Mouse (Mus musculus): ENCODE results near the gene Miox.

The Miox gene

GRCm38 (mm10) chr15:89314511-89315189 lies 19.5 kb upstream of the Miox start:
- peak; percentile 47 for DNase-seq (ENCODE audit: extremely low read depth, insufficient read length, low spot score)

GRCm38 (mm10) chr15:89315190-89315731 lies 18.9 kb upstream of the Miox start, which contains the start of gene Sbf1:
TSS of gene Sbf1 (minus strand) at chr15:89315311.
- peak; percentile 97 for DNase-seq (ENCODE audit: extremely low read depth, insufficient read length, low spot score)

- no peak for DNase-seq (ENCODE audit: extremely low read depth, insufficient read length, low spot score)
Measured at GRCm38 (mm10) chr15:89316146-89316545, 18.1 kb upstream of the Miox start.

GRCm38 (mm10) chr15:89321264-89321663 lies 12.9 kb upstream of the Miox start:
- no peak for DNase-seq (ENCODE audit: extremely low read depth, insufficient read length, low spot score)

GRCm38 (mm10) chr15:89322670-89323522 lies 11.3 kb upstream of the Miox start, which contains the start of gene Adm2:
TSS of gene Adm2 (plus strand) at chr15:89322720.
- no peak for DNase-seq (ENCODE audit: extremely low read depth, insufficient read length, low spot score)

GRCm38 (mm10) chr15:89323656-89324055 lies 10.5 kb upstream of the Miox start:
- DNase-seq (ENCODE audit: extremely low read depth, insufficient read length, low spot score) = no peak

GRCm38 (mm10) chr15:89326441-89326840 lies 7.8 kb upstream of the Miox start:
- no peak for DNase-seq (ENCODE audit: extremely low read depth, insufficient read length, low spot score)

- DNase-seq (ENCODE audit: extremely low read depth, insufficient read length, low spot score) = no peak
Measured at GRCm38 (mm10) chr15:89334774-89335537, 758 bp downstream of the Miox start.

- no peak for DNase-seq (ENCODE audit: extremely low read depth, insufficient read length, low spot score)
Measured at GRCm38 (mm10) chr15:89336422-89336821, 2.2 kb downstream of the Miox start.

- no peak for DNase-seq (ENCODE audit: extremely low read depth, insufficient read length, low spot score)
Measured at GRCm38 (mm10) chr15:89339696-89340095, 5.5 kb downstream of the Miox start.

- DNase-seq (ENCODE audit: extremely low read depth, insufficient read length, low spot score) = no peak
Measured at GRCm38 (mm10) chr15:89340136-89340535, 5.9 kb downstream of the Miox start.

GRCm38 (mm10) chr15:89341678-89342077 lies 7.5 kb downstream of the Miox start:
- no peak for DNase-seq (ENCODE audit: extremely low read depth, insufficient read length, low spot score)

GRCm38 (mm10) chr15:89343325-89343724 lies 9.1 kb downstream of the Miox start:
- no peak for DNase-seq (ENCODE audit: extremely low read depth, insufficient read length, low spot score)

- DNase-seq (ENCODE audit: extremely low read depth, insufficient read length, low spot score) = no peak
Measured at GRCm38 (mm10) chr15:89350447-89350846, 16.2 kb downstream of the Miox start.

- no peak for DNase-seq (ENCODE audit: extremely low read depth, insufficient read length, low spot score)
Measured at GRCm38 (mm10) chr15:89351302-89351701, 17.1 kb downstream of the Miox start.

- no peak for DNase-seq (ENCODE audit: extremely low read depth, insufficient read length, low spot score)
Measured at GRCm38 (mm10) chr15:89352054-89352453, 17.9 kb downstream of the Miox start.

GRCm38 (mm10) chr15:89352795-89353194 lies 18.6 kb downstream of the Miox start:
- DNase-seq (ENCODE audit: extremely low read depth, insufficient read length, low spot score) = no peak

- DNase-seq (ENCODE audit: extremely low read depth, insufficient read length, low spot score) = no peak
Measured at GRCm38 (mm10) chr15:89353837-89354236, 19.6 kb downstream of the Miox start.

- DNase-seq (ENCODE audit: extremely low read depth, insufficient read length, low spot score) = no peak
Measured at GRCm38 (mm10) chr15:89354455-89354854, 20.3 kb downstream of the Miox start.

GRCm38 (mm10) chr15:89355241-89356187 lies 21.3 kb downstream of the Miox start, which contains the start of the genes Lmf2 and Ncaph2:
TSS of gene Lmf2 (minus strand) at chr15:89355659.
TSS of gene Ncaph2 (plus strand) at chr15:89355719.
- DNase-seq (ENCODE audit: extremely low read depth, insufficient read length, low spot score) = peak; percentile 99
